In the genomic region with DNA sequence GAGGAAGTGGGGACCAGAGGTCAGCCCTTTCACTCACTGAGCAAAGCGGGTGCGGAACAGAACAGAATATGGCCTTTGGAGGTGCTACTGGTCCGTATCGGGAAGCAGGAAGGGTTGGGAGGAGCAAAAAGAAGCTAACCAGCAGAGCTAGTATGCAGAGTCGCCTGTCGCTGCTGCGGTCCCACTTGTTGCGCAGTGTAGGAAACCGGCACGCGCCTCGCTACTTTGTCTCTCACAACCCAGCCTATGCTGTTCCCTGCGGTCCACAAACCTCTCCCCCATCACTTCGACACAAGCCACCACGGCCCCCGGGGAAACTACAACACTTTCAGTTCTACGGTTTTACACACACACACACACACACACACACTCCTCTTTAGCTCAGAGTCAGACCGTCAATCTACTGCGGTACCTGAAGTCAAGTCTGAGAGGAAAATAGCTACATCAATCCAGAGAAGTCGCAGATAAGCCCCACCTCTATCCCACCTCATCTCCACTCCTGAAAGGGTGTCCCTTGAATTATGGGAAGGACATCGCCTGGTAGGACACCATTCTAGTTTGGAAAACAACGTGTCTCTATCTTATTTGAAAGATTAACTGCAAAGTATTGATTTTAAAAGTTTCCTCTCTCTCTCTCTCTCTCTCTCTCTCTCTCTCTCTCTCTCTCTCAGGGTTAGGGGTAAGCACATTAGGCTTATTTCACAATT, we compare ENCODE assay signal across 8 mouse cellular contexts. TPM values are rescaled to one million over a fixed set of nuclear protein-coding genes. Genes with fewer than 3 reads are reported as not detected.
DNase-seq lines count a peak whose midpoint lies in the region; ATAC-seq and TF ChIP-seq lines count a peak whose summit lies in the region.

No protein-coding gene starts in this region.

- H3K4me3 ChIP-seq in layer of hippocampus, adult 2 months, result peak overlapping the region; percentile 94
- peak overlapping the region; percentile 59 for H3K4me3 ChIP-seq in brown adipose tissue, adult 24 weeks (ENCODE audit: insufficient read depth, low read depth, low read length)
- H3K4me3 ChIP-seq in forebrain, embryonic 15.5 days, result peak overlapping the region; percentile 75
- peak overlapping the region; percentile 43 for H3K4me3 ChIP-seq in hindbrain, embryonic 16.5 days (ENCODE audit: low read length)
- peak overlapping the region; percentile 45 for H3K4me3 ChIP-seq in liver, embryonic 11.5 days (ENCODE audit: low read depth, low read length)
- peak overlapping the region; percentile 67 for H3K4me3 ChIP-seq in thymus, adult 2 months (ENCODE audit: control insufficient read depth, insufficient read depth, low read length)

- no peak for TF ChIP-seq CTCF in layer of hippocampus, adult 2 months (conservative IDR thresholded peaks at IDR 0.05)
- TF ChIP-seq CTCF in thymus, adult 2 months (IDR thresholded peaks at IDR 0.05; ENCODE audit: borderline replicate concordance, control insufficient read depth, extremely low read depth, insufficient read depth, low read length, poor library complexity), result no peak

- no peak for TF ChIP-seq POLR2A in thymus, adult 2 months (IDR thresholded peaks at IDR 0.05; ENCODE audit: control insufficient read depth, extremely low read depth, insufficient read depth, low read length, poor library complexity)

- no peak for ATAC-seq in forebrain, embryonic 15.5 days (replicated peaks)
- no peak for ATAC-seq in hindbrain, embryonic 16.5 days
- ATAC-seq in liver, embryonic 11.5 days (replicated peaks; ENCODE audit: low FRiP score), result no peak
- ATAC-seq in monocyte, adult 5-6 weeks (replicated peaks; ENCODE audit: insufficient number of reproducible peaks, low FRiP score, low TSS enrichment, poor library complexity, severe bottlenecking), result peak; percentile 33

- DNase-seq in layer of hippocampus, adult 2 months (ENCODE audit: low spot score in 2 of 2), result peak in 1 of 2 experiments; percentile 44
- no peak for DNase-seq in layer of hippocampus, adult 9-10 months (ENCODE audit: low spot score)
- peak; percentile 50 for DNase-seq in liver, embryonic 11.5 days (ENCODE audit: low spot score)
- peak; percentile 64 for DNase-seq in thymus, adult 2 months

- peak overlapping the region; percentile 99 for H3K27ac ChIP-seq in layer of hippocampus, adult 2 months
- peak overlapping the region; percentile 82 for H3K27ac ChIP-seq in brown adipose tissue, adult 24 weeks (replicated peaks; ENCODE audit: low read depth, low read length)
- peak overlapping the region; percentile 29 for H3K27ac ChIP-seq in forebrain, embryonic 15.5 days (replicated peaks)
- H3K27ac ChIP-seq in hindbrain, embryonic 16.5 days (ENCODE audit: low read depth, low read length), result no peak overlapping the region; the same call in 1 of the 2 replicates
- H3K27ac ChIP-seq in liver, embryonic 11.5 days (ENCODE audit: low read depth, low read length), result 0 out of 2 replicates have a peak overlapping the region, but pooled peaks have one; percentile 10
- peak overlapping the region; percentile 79 for H3K27ac ChIP-seq in thymus, adult 2 months (ENCODE audit: control insufficient read depth, insufficient read depth, low read length)

- peaks cover 14% of the 10 kb centered on the region; the same call in 1 of the 2 replicates for H3K27me3 ChIP-seq in forebrain, embryonic 15.5 days
- H3K27me3 ChIP-seq in hindbrain, embryonic 16.5 days (replicated peaks; ENCODE audit: control insufficient read depth, insufficient read depth, low read length), result peaks cover 7% of the 10 kb centered on the region
- H3K27me3 ChIP-seq in liver, embryonic 11.5 days (replicated peaks; ENCODE audit: control insufficient read depth, insufficient read depth, low read length), result peaks cover 48% of the 10 kb centered on the region
- H3K27me3 ChIP-seq in thymus, adult 2 months (ENCODE audit: control insufficient read depth, insufficient read depth, low read length), result no peaks in the 10 kb centered on the region

- peak overlapping the region; percentile 39 for H3K9ac ChIP-seq in forebrain, embryonic 15.5 days (replicated peaks)
- H3K9ac ChIP-seq in hindbrain, embryonic 16.5 days (ENCODE audit: low read depth, low read length), result peak overlapping the region; percentile 54
- H3K9ac ChIP-seq in liver, embryonic 11.5 days (ENCODE audit: low read depth, low read length), result peak overlapping the region; percentile 21; the same call in 1 of the 2 replicates

- no peaks in the 10 kb centered on the region for H3K36me3 ChIP-seq in forebrain, embryonic 15.5 days
- H3K36me3 ChIP-seq in hindbrain, embryonic 16.5 days (ENCODE audit: control insufficient read depth, insufficient read depth, low read length), result no peaks in the 10 kb centered on the region
- no peaks in the 10 kb centered on the region for H3K36me3 ChIP-seq in liver, embryonic 11.5 days (ENCODE audit: control insufficient read depth, insufficient read depth, low read length)
- H3K36me3 ChIP-seq in thymus, adult 2 months (ENCODE audit: control insufficient read depth, insufficient read depth, low read length), result peaks cover 12% of the 10 kb centered on the region; the same call in 1 of the 2 replicates

- 0 out of 2 replicates have a peak, but pooled peaks cover 2% of the 10 kb centered on the region for H3K4me1 ChIP-seq in brown adipose tissue, adult 24 weeks (ENCODE audit: control insufficient read depth, insufficient read depth, insufficient read length, low read length)
- H3K4me1 ChIP-seq in forebrain, embryonic 15.5 days, result peaks cover 68% of the 10 kb centered on the region
- peaks cover 36% of the 10 kb centered on the region for H3K4me1 ChIP-seq in hindbrain, embryonic 16.5 days (ENCODE audit: control insufficient read depth, insufficient read depth, low read depth, low read length)
- H3K4me1 ChIP-seq in liver, embryonic 11.5 days (replicated peaks; ENCODE audit: control insufficient read depth, insufficient read depth, low read length), result peaks cover 17% of the 10 kb centered on the region
- peaks cover 31% of the 10 kb centered on the region for H3K4me1 ChIP-seq in thymus, adult 2 months (replicated peaks; ENCODE audit: control insufficient read depth, insufficient read depth, low read length)

- WGBS in forebrain, embryonic 15.5 days, result under 1% methylated on average over 22 of the region's 22 CpGs
- under 1% methylated on average over 22 of the region's 22 CpGs for WGBS in hindbrain, embryonic 16.5 days
- WGBS in liver, embryonic 11.5 days, result 2% methylated on average over 22 of the region's 22 CpGs
- WGBS in thymus, adult 2 months, result under 1% methylated on average over 22 of the region's 22 CpGs

- peak overlapping the region; percentile 76 for H3K4me2 ChIP-seq in forebrain, embryonic 15.5 days (replicated peaks)
- peak overlapping the region; percentile 93 for H3K4me2 ChIP-seq in hindbrain, embryonic 16.5 days (ENCODE audit: low read length)
- peak overlapping the region; percentile 81 for H3K4me2 ChIP-seq in liver, embryonic 11.5 days

- H3K9me3 ChIP-seq in forebrain, embryonic 15.5 days, result no peaks in the 10 kb centered on the region
- no peaks in the 10 kb centered on the region for H3K9me3 ChIP-seq in hindbrain, embryonic 16.5 days (ENCODE audit: control insufficient read depth, low read length)
- no peaks in the 10 kb centered on the region for H3K9me3 ChIP-seq in liver, embryonic 11.5 days (ENCODE audit: control insufficient read depth, low read length)

RNA-seq across cellular contexts. Expression of gene Gm37419, which starts 3.4 kb away (rescaled TPM):
- total RNA-seq in layer of hippocampus, adult 2 months (2021), result not detected
- not detected in 2 replicates for polyA plus RNA-seq in brown adipose tissue, adult 24 weeks (2012; ENCODE audit: insufficient read depth, insufficient read length, missing spikeins)
- polyA plus RNA-seq in forebrain, embryonic 15.5 days (2015; fragmentation: Nextera tagmentation; extraction: Ambion mirVana), result 17.2 TPM in 1 of 2 replicates, not detected in the other
- polyA plus RNA-seq in hindbrain, embryonic 16.5 days (2015; fragmentation: Nextera tagmentation; extraction: Ambion mirVana), result not detected in 2 replicates
- polyA plus RNA-seq in liver, embryonic 11.5 days (2014; fragmentation: Nextera tagmentation; extraction: Ambion mirVana), result not detected in 2 replicates
- not detected in 3 replicates for total RNA-seq in monocyte, adult 5-6 weeks (2017)
- not detected in 2 replicates for polyA plus RNA-seq in thymus, adult 2 months (2012; rRNA removed)

RNA-seq across cellular contexts. Expression of gene Bcl6, which starts 3.7 kb away (rescaled TPM):
- total RNA-seq in layer of hippocampus, adult 2 months (2021), result 10 to 100 TPM; 56.8 to 61.5 TPM
- polyA plus RNA-seq in brown adipose tissue, adult 24 weeks (2012; ENCODE audit: insufficient read depth, insufficient read length, missing spikeins), result 20.3 and 66.4 TPM in 2 replicates
- polyA plus RNA-seq in forebrain, embryonic 15.5 days (2015; fragmentation: Nextera tagmentation; extraction: Ambion mirVana), result 1.6 and 2.6 TPM in 2 replicates
- polyA plus RNA-seq in hindbrain, embryonic 16.5 days (2015; fragmentation: Nextera tagmentation; extraction: Ambion mirVana), result 0.76 and 0.79 TPM in 2 replicates
- polyA plus RNA-seq in liver, embryonic 11.5 days (2014; fragmentation: Nextera tagmentation; extraction: Ambion mirVana), result 0.38 and 0.42 TPM in 2 replicates
- 74.7 to 91.8 TPM (median 83.1 TPM) in 3 replicates for total RNA-seq in monocyte, adult 5-6 weeks (2017)
- polyA plus RNA-seq in thymus, adult 2 months (2012; rRNA removed), result 103 and 116 TPM in 2 replicates

RNA-seq across cellular contexts. Expression of gene Rtp2, which starts 52.7 kb away (rescaled TPM):
- under 1 TPM; 0.32 to 0.54 TPM for total RNA-seq in layer of hippocampus, adult 2 months (2021)
- polyA plus RNA-seq in brown adipose tissue, adult 24 weeks (2012; ENCODE audit: insufficient read depth, insufficient read length, missing spikeins), result not detected in 2 replicates
- not detected in 2 replicates for polyA plus RNA-seq in forebrain, embryonic 15.5 days (2015; fragmentation: Nextera tagmentation; extraction: Ambion mirVana)
- polyA plus RNA-seq in hindbrain, embryonic 16.5 days (2015; fragmentation: Nextera tagmentation; extraction: Ambion mirVana), result 0.12 TPM in 1 of 2 replicates, not detected in the other
- polyA plus RNA-seq in liver, embryonic 11.5 days (2014; fragmentation: Nextera tagmentation; extraction: Ambion mirVana), result not detected in 2 replicates
- not detected in 3 replicates for total RNA-seq in monocyte, adult 5-6 weeks (2017)
- polyA plus RNA-seq in thymus, adult 2 months (2012; rRNA removed), result not detected in 2 replicates

Comparison
In these comparisons a context has a peak if more than half of its experiments do, and no peak if none do; other contexts are left out.
1. H3K4me3 ChIP-seq: peak in every context shown above with its lines; median percentile 94 in layer of hippocampus, adult 2 months; 75 in forebrain, embryonic 15.5 days; 67 in thymus, adult 2 months; 59 in brown adipose tissue, adult 24 weeks; 45 in liver, embryonic 11.5 days; 43 in hindbrain, embryonic 16.5 days.